Mouse (Mus musculus): ENCODE data around the gene Sgcd. TPM values are rescaled to one million over a fixed set of nuclear protein-coding genes. Genes with fewer than 3 reads are reported as not detected.
"Not testable (repeated sequence)": the region's sequence is repeated elsewhere in the genome, so short reads cannot be mapped to it uniquely, and the experiment has no call there.

The Sgcd gene
- total RNA-seq, 2 experiments from 2014 or later = 79.9 to 80.3 TPM

- no peak for DNase-seq
These were observed 529.6 kb downstream of the Sgcd start for GRCm38 (mm10) chr11:47459214-47459613.

DNA sequence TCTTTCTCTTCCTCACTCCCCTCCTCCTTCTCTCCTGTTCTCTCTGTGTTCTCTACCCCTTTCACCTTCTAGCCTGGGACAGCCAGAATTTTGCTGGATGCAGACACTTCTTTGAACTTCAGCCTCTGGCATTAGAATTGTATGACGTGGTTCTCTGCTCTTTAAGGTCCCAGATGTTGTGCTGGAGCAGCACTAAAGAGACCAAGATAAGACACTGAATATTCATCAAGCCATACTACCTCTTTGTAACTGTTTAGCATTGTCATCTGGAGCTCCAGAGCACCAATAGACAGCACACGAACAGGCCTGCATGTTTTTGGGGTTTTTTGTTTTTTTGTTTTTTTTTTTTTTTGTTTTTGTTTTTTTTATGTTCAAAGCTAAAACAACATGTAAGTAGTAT lies 541.0 kb downstream of the Sgcd start:
- no peak for DNase-seq

GRCm38 (mm10) chr11:47446337-47446736 lies 542.4 kb downstream of the Sgcd start:
- no peak for DNase-seq

DNA sequence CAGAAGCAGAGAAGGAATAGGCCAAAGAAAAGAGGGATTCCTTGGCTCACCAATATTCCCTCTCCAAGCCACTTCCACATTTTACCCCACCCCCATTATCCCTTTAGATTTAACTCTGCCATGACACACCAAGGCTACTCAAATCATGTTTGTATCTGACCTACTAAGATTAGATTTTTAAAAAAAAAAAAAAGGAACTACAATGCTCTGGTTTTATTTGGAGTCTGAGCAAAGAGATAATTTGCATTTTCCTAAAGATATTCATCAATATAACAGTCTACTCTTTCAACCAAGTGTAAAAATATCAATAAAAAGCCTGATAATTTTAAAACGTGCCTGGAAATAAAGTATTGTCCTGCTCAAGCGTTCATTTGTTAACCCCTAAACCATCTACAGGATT lies 543.1 kb downstream of the Sgcd start:
- no peak for DNase-seq

- DNase-seq = no peak
These were observed 546.5 kb downstream of the Sgcd start for GRCm38 (mm10) chr11:47442266-47442665.

DNA sequence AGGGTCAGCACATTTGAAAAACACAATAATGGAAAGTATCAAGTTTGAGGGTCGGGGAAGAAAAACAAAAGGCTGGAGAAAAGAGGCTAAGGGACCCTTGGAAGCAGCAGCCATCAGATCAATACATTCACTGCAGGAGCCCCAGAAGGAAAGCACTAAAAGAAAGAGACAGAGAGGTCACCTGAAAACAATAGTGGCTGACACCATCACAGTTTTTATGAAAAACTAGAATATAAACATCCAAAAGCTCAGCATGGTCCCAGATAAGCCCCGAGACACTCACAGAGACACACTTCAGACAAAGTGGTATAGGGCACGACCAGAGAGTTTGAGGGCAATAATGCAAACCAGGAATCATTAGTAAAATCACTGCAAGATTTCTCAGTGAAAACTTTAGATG lies 589.2 kb downstream of the Sgcd start:
- DNase-seq = no peak

DNA sequence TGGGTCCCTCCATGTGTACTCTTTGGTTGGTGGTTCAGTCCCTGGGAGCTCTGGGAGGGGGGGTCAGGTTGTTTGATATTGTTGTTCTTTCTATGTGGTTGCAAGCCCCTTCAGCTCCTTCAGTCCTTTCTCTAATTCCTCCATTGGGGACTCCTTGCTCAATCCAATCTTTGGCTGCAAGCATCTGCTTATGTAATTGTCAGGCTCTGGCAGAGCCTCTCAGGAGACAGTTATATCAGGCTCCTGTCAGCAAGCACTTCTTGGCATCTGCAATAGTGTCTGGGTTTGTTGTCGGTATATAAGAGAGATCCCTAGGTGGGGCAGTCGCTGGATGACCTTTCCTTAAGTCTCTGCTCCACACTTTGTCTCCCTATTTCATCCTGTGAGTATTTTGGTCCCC lies 598.0 kb downstream of the Sgcd start:
- DNase-seq = not testable (repeated sequence)

- no peak for DNase-seq
These were observed 599.4 kb downstream of the Sgcd start for GRCm38 (mm10) chr11:47389327-47389726.

DNA sequence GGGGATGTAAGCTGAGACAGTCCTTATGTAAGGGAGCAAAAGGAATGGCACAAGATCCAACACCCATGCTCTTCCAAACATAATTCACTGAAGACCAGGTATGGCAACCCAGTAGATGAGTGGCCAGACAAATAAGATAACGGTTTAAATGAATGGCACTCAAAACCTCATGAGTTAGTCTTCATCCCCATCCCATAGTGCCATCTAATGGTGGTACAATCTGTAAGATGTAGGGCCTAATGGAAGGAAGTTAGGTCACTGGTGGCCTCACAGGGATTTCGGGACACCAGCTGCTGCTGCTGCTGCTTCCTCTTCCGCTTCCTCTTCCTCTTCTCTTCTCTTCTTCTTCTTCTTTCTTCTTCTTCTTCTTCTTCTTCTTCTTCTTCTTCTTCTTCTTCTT lies 601.0 kb downstream of the Sgcd start:
- DNase-seq = no peak

DNA sequence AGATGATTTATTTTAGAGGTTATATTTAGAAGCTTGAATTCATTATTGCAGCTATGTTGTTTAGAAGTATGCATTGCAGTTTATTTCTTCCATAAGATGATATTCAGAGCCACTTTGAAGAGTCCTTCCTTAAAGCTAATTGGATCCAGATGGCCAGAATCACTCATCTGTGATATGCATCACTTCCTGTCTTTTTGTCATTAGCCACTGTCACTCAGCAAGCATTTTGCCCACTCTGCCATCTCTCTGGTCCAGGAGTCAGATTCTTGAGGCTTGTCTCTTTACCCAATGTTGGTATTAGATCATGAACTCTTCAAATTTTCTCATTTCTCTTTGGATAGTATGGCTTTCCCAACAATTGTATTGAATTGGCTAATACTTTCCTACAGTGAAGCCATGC lies 602.6 kb downstream of the Sgcd start:
- no peak for DNase-seq

GRCm38 (mm10) chr11:47379630-47379958 lies 609.2 kb downstream of the Sgcd start:
- DNase-seq = no peak

GRCm38 (mm10) chr11:47378843-47379629 lies 609.7 kb downstream of the Sgcd start:
- DNase-seq = peak; percentile 65

DNA sequence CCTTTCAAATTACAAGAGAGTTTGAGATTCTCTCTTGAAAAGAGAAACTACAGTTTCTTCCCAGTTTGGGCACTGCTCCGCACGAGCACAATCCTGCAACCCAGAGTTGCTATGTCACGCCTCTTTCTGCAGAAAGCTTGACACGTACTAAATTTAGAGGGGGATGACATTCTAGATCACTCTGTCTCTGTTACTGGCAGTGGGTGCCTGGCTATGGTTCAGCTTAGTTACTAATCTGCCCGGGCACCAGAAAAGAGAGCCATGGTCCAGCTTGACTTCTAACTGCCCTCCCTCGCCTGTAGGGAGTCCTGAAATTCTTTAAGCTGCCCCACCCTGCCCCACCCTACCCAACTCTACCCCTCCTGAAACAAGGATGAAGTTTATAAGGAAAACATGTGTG lies 611.3 kb downstream of the Sgcd start:
- peak; percentile 19 for DNase-seq

DNA sequence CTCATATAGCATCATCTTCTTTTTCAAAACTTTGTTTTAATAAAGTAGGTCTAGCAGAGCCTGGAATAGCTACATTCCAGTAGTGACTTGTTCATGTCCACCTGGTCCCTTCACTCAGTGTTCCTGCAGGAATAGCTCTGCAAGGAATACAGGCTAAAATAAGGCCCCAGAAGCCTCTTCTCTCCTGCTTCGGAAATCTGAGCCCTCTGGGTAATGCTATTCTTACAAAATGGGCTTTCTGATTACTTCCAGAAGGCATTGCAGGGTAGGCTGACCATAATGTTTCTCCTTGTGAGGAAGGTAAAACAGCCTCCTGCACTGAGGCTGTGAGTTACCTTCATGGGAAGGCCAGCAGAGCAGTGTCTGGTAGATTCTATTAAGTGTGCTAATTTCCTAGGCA lies 611.9 kb downstream of the Sgcd start:
- DNase-seq = no peak

GRCm38 (mm10) chr11:47371616-47372015 lies 617.2 kb downstream of the Sgcd start:
- DNase-seq = no peak

DNA sequence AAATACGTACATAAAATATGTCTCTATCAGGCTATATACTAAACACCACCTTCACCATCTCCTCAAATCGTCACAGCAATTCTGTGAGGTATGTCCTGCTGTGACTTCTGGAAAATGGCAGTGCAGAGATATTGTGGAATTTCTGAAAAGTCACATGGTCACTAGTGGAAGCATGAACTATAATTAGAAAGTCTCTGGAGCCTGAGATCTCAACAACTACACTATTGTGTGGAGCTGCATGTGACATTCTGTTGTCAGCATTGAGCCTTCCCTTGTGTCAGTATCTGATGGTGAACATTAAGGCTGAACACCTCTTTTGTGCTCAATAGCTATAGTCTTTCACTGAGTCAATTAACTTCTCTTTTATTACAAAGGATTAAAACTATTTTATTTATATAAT lies 637.2 kb downstream of the Sgcd start:
- DNase-seq = no peak

- DNase-seq = no peak
These were observed 645.3 kb downstream of the Sgcd start for GRCm38 (mm10) chr11:47343486-47343885.

GRCm38 (mm10) chr11:47333702-47334101 lies 655.1 kb downstream of the Sgcd start:
- DNase-seq = no peak

- no peak for DNase-seq
These were observed 683.2 kb downstream of the Sgcd start for GRCm38 (mm10) chr11:47305579-47305978.

DNA sequence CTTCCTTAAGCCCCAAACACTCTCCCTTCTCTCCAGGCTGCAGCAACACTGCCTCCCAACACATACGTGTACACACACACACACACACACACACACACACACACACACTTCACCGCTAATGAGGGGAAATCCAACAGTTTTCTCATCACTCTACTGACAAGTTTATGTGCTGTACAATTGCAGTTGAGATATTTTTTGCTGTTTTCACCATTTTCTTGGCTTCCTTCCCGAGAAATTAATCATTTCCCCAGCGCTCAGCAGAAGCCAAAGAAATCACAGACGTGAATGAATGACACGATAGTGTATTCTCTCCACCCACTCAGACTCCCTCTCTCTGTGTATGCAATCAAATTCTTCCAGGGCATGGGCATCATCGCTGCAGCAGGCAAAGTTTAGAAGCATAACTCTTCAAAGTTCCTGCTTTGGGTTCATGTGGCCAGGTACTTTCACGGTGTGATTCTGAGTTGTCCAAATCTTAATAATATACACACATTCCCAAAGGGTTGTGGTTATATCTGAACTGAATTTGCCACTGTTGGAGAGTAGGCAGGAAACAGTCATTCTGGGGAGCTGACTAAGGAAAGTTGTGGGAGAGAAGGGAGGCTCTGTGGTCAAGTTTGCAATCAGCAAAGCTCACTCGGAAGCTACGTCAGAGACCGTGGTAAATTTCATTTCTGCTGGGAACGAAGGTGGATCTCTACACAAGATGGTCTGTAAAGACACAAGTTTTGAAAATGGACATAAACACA lies 683.9 kb downstream of the Sgcd start:
- DNase-seq = no peak

- no peak for DNase-seq
These were observed 689.0 kb downstream of the Sgcd start for GRCm38 (mm10) chr11:47299777-47300176.

- DNase-seq = no peak
These were observed 690.9 kb downstream of the Sgcd start for GRCm38 (mm10) chr11:47297805-47298340.

GRCm38 (mm10) chr11:47294741-47295140 lies 694.0 kb downstream of the Sgcd start:
- DNase-seq = no peak

- no peak for DNase-seq
These were observed 712.2 kb downstream of the Sgcd start for GRCm38 (mm10) chr11:47276586-47276985.

Data from gastrocnemius, postnatal 10 days (tissue).